Mouse (Mus musculus): ENCODE results near the gene Rfc4.
A peak's percentile ranks its signal among the peaks of the same experiment; 100 is the strongest.

DNA sequence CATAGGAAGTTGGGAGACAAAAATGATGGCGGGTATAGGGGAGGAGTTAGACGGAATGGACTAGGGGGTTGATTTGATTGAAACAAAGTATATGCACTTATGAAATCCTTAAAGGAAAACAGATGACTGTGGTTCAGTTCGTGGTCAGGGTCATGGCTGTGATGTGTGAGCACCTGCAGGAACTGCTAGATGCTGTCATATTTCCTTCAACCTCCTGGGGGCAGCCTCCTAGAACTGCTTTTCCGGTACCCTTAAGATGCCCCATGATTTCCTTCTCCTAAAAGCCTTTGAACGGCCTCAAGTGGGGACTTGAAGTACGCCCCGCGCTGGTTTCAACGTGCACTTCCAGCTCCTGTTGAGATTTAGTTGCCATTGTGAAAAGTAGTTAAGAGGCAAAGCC, 37.9 kb upstream of the Rfc4 start:
- TF ChIP-seq POLR2A (IDR thresholded peaks at IDR 0.05; ENCODE audit: low read depth, low read length) (no peak), CTCF (IDR thresholded peaks at IDR 0.05; ENCODE audit: extremely low read depth, insufficient read depth, insufficient read length, insufficient replicate concordance) (peak; percentile 22; the same call in 1 of the 2 replicates)

All from spleen, adult 2 months (tissue).